ENCODE assay signal across 27 mouse cellular contexts in genomic region chr1:191083230-191083629, GRCm38 (mm10). TPM values are rescaled to one million over a fixed set of nuclear protein-coding genes. Genes with fewer than 3 reads are reported as not detected.
A peak's percentile ranks its signal among the peaks of the same experiment; 100 is the strongest.
DNase-seq lines count a peak whose midpoint lies in the region; ATAC-seq lines count a peak whose summit lies in the region.
"Had no signal": no experiment of that assay in that cellular context is flagged by ENCODE, and none has a peak within 500 bp of the region (broad histone marks: within the 10 kb centered on the region; RNA-seq: fewer than 3 reads in every experiment).

No protein-coding gene starts in this region.

- no peak for DNase-seq in kidney, postnatal 10 days
- no peak for DNase-seq in liver, embryonic 11.5 days (ENCODE audit: low spot score)
- peak; percentile 76 for DNase-seq in yolk sac, embryonic 10.5 days (ENCODE audit: low spot score)
- DNase-seq in heart, adult 9 months (ENCODE audit: low spot score in 2 of 2), result no peak
- DNase-seq: adrenal gland, adult 8-10 months; adrenal gland, postnatal 25 days; B cell, adult 2 months; cerebellum, adult 18-20 months; cerebellum, adult 9-10 months; cerebellum, postnatal 14 days; gastrocnemius, postnatal 10 days; gastrocnemius, postnatal 36 days; heart, adult 2 months had no signal

- H3K4me3 ChIP-seq in kidney, embryonic 16.5 days (ENCODE audit: low read length), result no peak overlapping the region
- H3K4me3 ChIP-seq in liver, embryonic 16.5 days (ENCODE audit: low read depth, low read length), result no peak overlapping the region
- H3K4me3 ChIP-seq in liver, embryonic 11.5 days (ENCODE audit: low read depth, low read length), result no peak overlapping the region
- H3K4me3 ChIP-seq: forebrain, embryonic 10.5 days; forebrain, embryonic 13.5 days; heart, adult 2 months; hindbrain, embryonic 12.5 days; hindbrain, embryonic 15.5 days had no signal

- H3K9ac ChIP-seq in kidney, embryonic 16.5 days (replicated peaks; ENCODE audit: low read length), result no peak overlapping the region
- no peak overlapping the region for H3K9ac ChIP-seq in liver, embryonic 16.5 days (ENCODE audit: low read depth, low read length)
- H3K9ac ChIP-seq in liver, embryonic 11.5 days (ENCODE audit: low read depth, low read length), result no peak overlapping the region
- H3K9ac ChIP-seq: forebrain, embryonic 13.5 days; hindbrain, embryonic 12.5 days; hindbrain, embryonic 15.5 days had no signal

- 84% methylated on average over 8 of the region's 8 CpGs for WGBS in kidney, embryonic 16.5 days
- WGBS in liver, embryonic 16.5 days (ENCODE audit: insufficient replicate concordance), result 70% methylated on average over 8 of the region's 8 CpGs
- 82% methylated on average over 8 of the region's 8 CpGs for WGBS in liver, embryonic 11.5 days

- H3K27me3 ChIP-seq in kidney, embryonic 16.5 days (ENCODE audit: insufficient read depth, low read length), result no peaks in the 10 kb centered on the region
- no peaks in the 10 kb centered on the region for H3K27me3 ChIP-seq in liver, embryonic 16.5 days (ENCODE audit: control insufficient read depth, insufficient read depth, low read depth, low read length)
- H3K27me3 ChIP-seq in liver, embryonic 11.5 days (replicated peaks; ENCODE audit: control insufficient read depth, insufficient read depth, low read length), result no peaks in the 10 kb centered on the region
- H3K27me3 ChIP-seq: CH12.LX; forebrain, embryonic 13.5 days; hindbrain, embryonic 12.5 days; hindbrain, embryonic 15.5 days had no signal

- no peaks in the 10 kb centered on the region for H3K4me1 ChIP-seq in kidney, embryonic 16.5 days (ENCODE audit: insufficient read depth, low read length)
- H3K4me1 ChIP-seq in liver, embryonic 16.5 days (ENCODE audit: control insufficient read depth, low read depth, low read length), result peaks cover 4% of the 10 kb centered on the region; the same call in 1 of the 2 replicates
- 0 out of 2 replicates have a peak, but pooled peaks cover 5% of the 10 kb centered on the region for H3K4me1 ChIP-seq in liver, embryonic 11.5 days (replicated peaks; ENCODE audit: control insufficient read depth, insufficient read depth, low read length)
- H3K4me1 ChIP-seq: forebrain, embryonic 13.5 days; hindbrain, embryonic 12.5 days; hindbrain, embryonic 15.5 days had no signal

- no peaks in the 10 kb centered on the region for H3K9me3 ChIP-seq in kidney, embryonic 16.5 days (ENCODE audit: low read length)
- H3K9me3 ChIP-seq in liver, embryonic 16.5 days (replicated peaks; ENCODE audit: control insufficient read depth, low read length), result no peaks in the 10 kb centered on the region
- H3K9me3 ChIP-seq in liver, embryonic 11.5 days (ENCODE audit: control insufficient read depth, low read length), result no peaks in the 10 kb centered on the region
- H3K9me3 ChIP-seq: forebrain, embryonic 10.5 days; forebrain, embryonic 13.5 days; hindbrain, embryonic 12.5 days; hindbrain, embryonic 15.5 days had no signal

- H3K4me2 ChIP-seq in kidney, embryonic 16.5 days (replicated peaks; ENCODE audit: low read depth, low read length), result no peak overlapping the region
- peak overlapping the region; percentile 10; the same call in 1 of the 2 replicates for H3K4me2 ChIP-seq in liver, embryonic 16.5 days (ENCODE audit: low read depth, low read length)
- no peak overlapping the region for H3K4me2 ChIP-seq in liver, embryonic 11.5 days
- H3K4me2 ChIP-seq: forebrain, embryonic 13.5 days; heart, embryonic 11.5 days; hindbrain, embryonic 12.5 days; hindbrain, embryonic 15.5 days had no signal

- no peak overlapping the region for H3K27ac ChIP-seq in kidney, embryonic 16.5 days (ENCODE audit: low read length)
- H3K27ac ChIP-seq in liver, embryonic 16.5 days (ENCODE audit: low read length), result peak overlapping the region; percentile 35; the same call in 1 of the 2 replicates
- no peak overlapping the region for H3K27ac ChIP-seq in liver, embryonic 11.5 days (ENCODE audit: low read depth, low read length)
- H3K27ac ChIP-seq: forebrain, embryonic 10.5 days; forebrain, embryonic 13.5 days; heart, adult 2 months; hindbrain, embryonic 12.5 days; hindbrain, embryonic 15.5 days had no signal

- ATAC-seq in kidney, embryonic 16.5 days (ENCODE audit: low FRiP score, low TSS enrichment), result 0 out of 2 replicates have a peak, but pooled peaks have one; percentile 25
- ATAC-seq in liver, embryonic 16.5 days (ENCODE audit: low read depth), result peak; percentile 77
- ATAC-seq in liver, embryonic 11.5 days (replicated peaks; ENCODE audit: low FRiP score), result no peak
- ATAC-seq: activated CD4-positive, CD25-positive, alpha-beta regulatory T cell, adult 4 months; forebrain, embryonic 13.5 days; forebrain, embryonic 16.5 days had no signal

- H3K36me3 ChIP-seq in kidney, embryonic 16.5 days (ENCODE audit: insufficient read depth, low read length), result peaks cover 38% of the 10 kb centered on the region
- H3K36me3 ChIP-seq in liver, embryonic 16.5 days (ENCODE audit: control insufficient read depth, insufficient read depth), result peaks cover 36% of the 10 kb centered on the region
- H3K36me3 ChIP-seq in liver, embryonic 11.5 days (ENCODE audit: control insufficient read depth, insufficient read depth, low read length), result peaks cover 26% of the 10 kb centered on the region
- H3K36me3 ChIP-seq: hindbrain, embryonic 15.5 days had no signal

RNA-seq across cellular contexts. Expression of gene Batf3, which starts 14.4 kb away (rescaled TPM):
- 13.5 and 14.6 TPM in 2 replicates for polyA plus RNA-seq in kidney, embryonic 16.5 days (2015; fragmentation: Nextera tagmentation; extraction: Ambion mirVana)
- polyA plus RNA-seq in liver, embryonic 16.5 days (2015; fragmentation: Nextera tagmentation; extraction: Ambion mirVana), result 1.5 and 2.4 TPM in 2 replicates
- 5.7 and 6.0 TPM in 2 replicates for polyA plus RNA-seq in liver, embryonic 11.5 days (2014; fragmentation: Nextera tagmentation; extraction: Ambion mirVana)
- polyA plus RNA-seq: activated CD4-positive, CD25-positive, alpha-beta regulatory T cell, adult 4 months had no signal

RNA-seq across cellular contexts. Expression of gene Nsl1, which starts 20.4 kb away (rescaled TPM):
- 21.9 and 25.5 TPM in 2 replicates for polyA plus RNA-seq in kidney, embryonic 16.5 days (2015; fragmentation: Nextera tagmentation; extraction: Ambion mirVana)
- 12.7 and 13.5 TPM in 2 replicates for polyA plus RNA-seq in liver, embryonic 16.5 days (2015; fragmentation: Nextera tagmentation; extraction: Ambion mirVana)
- polyA plus RNA-seq in liver, embryonic 11.5 days (2014; fragmentation: Nextera tagmentation; extraction: Ambion mirVana), result 27.7 and 30.7 TPM in 2 replicates

RNA-seq across cellular contexts. Expression of gene Tatdn3, which starts 20.5 kb away (rescaled TPM):
- 13.1 and 14.4 TPM in 2 replicates for polyA plus RNA-seq in kidney, embryonic 16.5 days (2015; fragmentation: Nextera tagmentation; extraction: Ambion mirVana)
- polyA plus RNA-seq in liver, embryonic 16.5 days (2015; fragmentation: Nextera tagmentation; extraction: Ambion mirVana), result 5.9 and 6.4 TPM in 2 replicates
- 14.4 and 17.2 TPM in 2 replicates for polyA plus RNA-seq in liver, embryonic 11.5 days (2014; fragmentation: Nextera tagmentation; extraction: Ambion mirVana)

RNA-seq across cellular contexts. Expression of gene Spata45, which starts 46.8 kb away (rescaled TPM):
- polyA plus RNA-seq in kidney, embryonic 16.5 days (2015; fragmentation: Nextera tagmentation; extraction: Ambion mirVana), result not detected in 2 replicates
- not detected in 2 replicates for polyA plus RNA-seq in liver, embryonic 16.5 days (2015; fragmentation: Nextera tagmentation; extraction: Ambion mirVana)
- not detected in 2 replicates for polyA plus RNA-seq in liver, embryonic 11.5 days (2014; fragmentation: Nextera tagmentation; extraction: Ambion mirVana)
- polyA plus RNA-seq: activated CD4-positive, CD25-positive, alpha-beta regulatory T cell, adult 4 months; embryonic facial prominence, embryonic 11.5 days; embryonic facial prominence, embryonic 14.5 days; forebrain, embryonic 10.5 days; forebrain, embryonic 13.5 days; forebrain, embryonic 16.5 days; heart, adult 2 months; heart, embryonic 14.5 days; heart, postnatal 0 days; hindbrain, embryonic 12.5 days; hindbrain, embryonic 15.5 days had no signal

RNA-seq across cellular contexts. Expression of gene Flvcr1, which starts 57.3 kb away (rescaled TPM):
- 6.0 and 6.2 TPM in 2 replicates for polyA plus RNA-seq in kidney, embryonic 16.5 days (2015; fragmentation: Nextera tagmentation; extraction: Ambion mirVana)
- 2.1 and 2.2 TPM in 2 replicates for polyA plus RNA-seq in liver, embryonic 16.5 days (2015; fragmentation: Nextera tagmentation; extraction: Ambion mirVana)
- 11.8 and 12.1 TPM in 2 replicates for polyA plus RNA-seq in liver, embryonic 11.5 days (2014; fragmentation: Nextera tagmentation; extraction: Ambion mirVana)
